Mouse (Mus musculus) brown adipose tissue, adult 24 weeks (tissue): ENCODE results near the gene Disp2. TPM values are rescaled to one million over a fixed set of nuclear protein-coding genes. Genes with fewer than 3 reads are reported as not detected.

Experiments used
- H3K27ac ChIP-seq: fragments of 200-500 bp; replicated peaks from 2 replicates; pipeline ENCODE4 v1.5.1; 2012; ENCODE audit warnings: low read depth, mild to moderate bottlenecking, low read length
- H3K4me1 ChIP-seq: fragments of 200-500 bp; 2 replicates; pipeline ENCODE4 v1.6.1; 2012; ENCODE audit warnings: low read length, mixed read lengths; ENCODE audit not compliant: control insufficient read depth, insufficient read depth, insufficient read length
- H3K4me3 ChIP-seq: fragments of 200-500 bp; 2 replicates; pipeline ENCODE4 v1.5.1; 2012; ENCODE audit warnings: low read depth, mild to moderate bottlenecking, low read length, moderate library complexity; ENCODE audit not compliant: insufficient read depth
- polyA plus RNA-seq: library from polyadenylated mRNA; stranded (reverse); fragments of >200 nt; gene quantifications from 2 replicates; pipeline ENCODE4 v1.2.4, GENCODE M21; 2012; ENCODE audit not compliant: missing spikeins, insufficient read depth, insufficient read length

The Disp2 gene
- polyA plus RNA-seq, 1 experiment: 0.32 TPM

DNA sequence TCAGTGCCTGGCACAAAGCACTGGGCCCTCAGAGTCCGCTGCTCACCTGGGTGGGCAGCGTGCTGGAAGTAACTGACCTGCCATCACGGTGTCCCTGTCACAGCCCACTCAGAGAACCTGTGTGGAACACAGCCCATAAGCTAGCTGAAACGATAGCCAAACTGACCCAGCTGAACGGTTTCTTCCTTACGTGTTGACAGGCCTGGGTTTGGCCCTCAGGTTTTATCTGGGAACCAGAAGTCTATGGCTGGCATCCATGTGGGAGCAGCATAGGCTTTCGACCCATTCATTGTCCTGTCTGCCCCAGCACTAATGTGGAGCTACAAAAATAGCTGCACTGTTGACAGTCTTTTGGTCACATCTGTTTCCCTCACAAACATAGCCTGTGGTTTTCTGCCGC, 29.0 kb upstream of the Disp2 start:
- no peak overlapping the region for H3K27ac ChIP-seq
- H3K4me3 ChIP-seq: no peak overlapping the region
- H3K4me1 ChIP-seq: no peaks in the 10 kb centered on the region

DNA sequence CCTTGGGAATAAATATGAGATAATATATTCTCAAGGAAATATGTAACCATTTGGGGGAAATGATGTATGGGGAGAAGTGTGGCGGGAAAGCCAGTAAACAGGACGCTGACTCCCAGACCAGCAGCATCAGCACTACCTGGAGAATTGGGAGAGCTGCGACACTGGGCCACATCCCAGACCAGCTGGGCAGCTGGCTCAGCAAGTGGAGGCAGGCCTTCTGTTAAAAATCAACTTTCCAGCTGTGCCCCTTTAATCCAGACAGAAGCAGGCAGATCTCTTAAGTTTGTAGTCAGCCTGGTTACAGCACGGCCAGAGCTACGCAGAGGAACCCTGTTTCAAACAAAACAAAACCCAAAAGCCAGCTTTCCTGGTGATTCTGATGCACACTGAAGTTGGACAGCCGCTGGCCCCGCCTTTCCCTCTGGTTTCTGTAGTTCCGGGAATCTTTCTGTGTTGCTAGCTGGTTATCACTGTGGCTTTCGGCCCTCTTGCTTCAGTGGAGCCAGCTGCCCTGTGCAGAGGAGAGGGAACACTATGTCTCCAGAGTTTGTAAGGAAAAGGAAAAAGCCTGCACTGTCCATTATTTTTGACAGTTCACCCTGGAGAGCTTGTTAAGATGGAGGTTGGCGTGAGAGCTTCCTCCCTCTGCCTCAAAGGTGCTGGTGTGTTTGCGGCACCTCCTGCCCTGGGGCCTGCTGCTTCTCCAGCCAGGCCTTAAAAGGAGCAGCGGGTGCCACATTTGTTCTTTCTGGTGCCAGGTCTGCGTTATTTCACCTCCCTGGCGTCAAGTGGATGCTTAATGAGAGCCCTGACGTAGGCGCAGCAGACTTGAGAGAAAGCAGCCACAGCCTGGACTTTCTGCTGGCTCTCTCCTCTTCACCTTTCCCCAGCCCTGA, 27.4 kb upstream of the Disp2 start:
- H3K27ac ChIP-seq: no peak overlapping the region
- peaks cover 2% of the 10 kb centered on the region; the same call in 1 of the 2 replicates for H3K4me1 ChIP-seq
- no peak overlapping the region for H3K4me3 ChIP-seq

DNA sequence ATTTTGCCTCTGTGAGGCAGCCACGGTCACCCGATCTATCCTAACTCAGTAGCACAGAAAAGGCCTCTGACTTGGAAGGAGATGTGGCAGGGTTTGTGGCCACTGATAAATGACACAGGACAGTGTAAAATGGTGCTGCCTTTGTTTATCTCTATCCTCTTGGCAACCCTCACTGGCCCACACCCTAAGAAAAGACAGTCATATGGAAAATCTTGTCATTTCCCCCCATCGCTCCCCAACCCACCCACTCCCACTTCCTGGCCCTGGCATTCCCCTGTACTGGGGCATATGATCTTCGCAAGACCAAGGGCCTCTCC, 26.8 kb upstream of the Disp2 start:
- Histone ChIP-seq H3K27ac (no peak overlapping the region), H3K4me1 (peaks cover 3% of the 10 kb centered on the region; the same call in 1 of the 2 replicates), H3K4me3 (no peak overlapping the region)

DNA sequence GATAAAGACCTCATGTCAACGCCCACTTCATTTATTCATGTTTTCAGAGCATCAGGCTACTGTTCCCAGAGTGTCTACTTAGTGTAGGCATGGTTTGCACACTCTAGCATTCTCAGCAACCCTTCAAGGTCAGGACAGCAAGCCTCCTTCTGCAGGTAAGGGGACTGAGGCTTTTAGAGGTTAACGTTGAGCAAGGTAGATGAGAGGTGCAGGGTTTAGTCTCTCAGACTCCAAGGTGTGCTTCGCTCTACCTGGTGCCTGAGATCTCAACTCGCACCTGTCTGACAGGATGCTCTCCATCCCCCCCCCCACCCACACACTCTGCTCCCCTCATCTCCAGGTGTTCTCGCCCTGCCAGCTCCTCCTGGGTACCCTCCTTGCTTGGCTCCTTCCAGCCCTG, 25.4 kb upstream of the Disp2 start:
- H3K27ac ChIP-seq: no peak overlapping the region
- no peak overlapping the region for H3K4me3 ChIP-seq
- peaks cover 7% of the 10 kb centered on the region; the same call in 1 of the 2 replicates for H3K4me1 ChIP-seq

DNA sequence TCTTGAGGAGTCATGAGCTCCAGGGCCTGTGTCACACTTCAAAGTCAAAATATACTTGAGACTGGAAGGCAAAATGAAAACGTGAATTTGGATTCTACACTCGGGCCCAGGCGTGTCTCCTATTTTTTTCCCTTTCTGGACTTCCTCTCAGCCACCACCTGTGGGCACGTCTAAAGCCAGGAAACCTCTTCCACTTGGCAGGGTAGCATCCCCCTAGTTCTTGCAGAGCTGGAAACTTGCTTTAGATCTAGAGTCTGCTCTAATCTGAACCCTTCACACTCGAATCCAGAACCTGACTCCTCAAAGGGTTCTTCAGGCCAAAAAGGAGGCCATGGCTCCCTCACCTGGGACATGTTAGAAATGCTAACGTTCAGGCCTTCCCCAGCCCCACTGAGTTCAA, 24.1 kb upstream of the Disp2 start:
- Histone ChIP-seq H3K4me3 (no peak overlapping the region), H3K4me1 (peaks cover 12% of the 10 kb centered on the region; the same call in 1 of the 2 replicates), H3K27ac (no peak overlapping the region)

DNA sequence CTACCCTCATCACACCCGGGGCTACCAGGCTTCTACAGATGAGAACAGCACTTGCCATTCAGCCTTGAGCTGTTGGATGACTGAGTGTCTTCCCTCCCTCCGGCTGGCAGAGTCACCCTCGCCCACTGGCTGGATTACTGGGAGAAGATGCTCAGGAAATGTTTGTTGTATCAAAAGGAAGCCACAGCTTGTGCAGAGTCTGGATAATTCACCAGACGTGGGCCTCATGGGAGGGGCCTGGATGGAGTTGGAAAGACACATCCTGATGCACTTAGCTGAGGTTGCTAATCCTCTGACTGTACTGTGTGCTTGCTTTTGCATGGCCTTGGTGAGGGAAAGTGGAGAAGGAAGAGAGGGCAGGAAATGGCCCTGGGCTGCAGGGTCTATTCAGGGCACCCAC, 23.4 kb upstream of the Disp2 start:
- Histone ChIP-seq H3K4me3 (no peak overlapping the region), H3K4me1 (peaks cover 15% of the 10 kb centered on the region), H3K27ac (no peak overlapping the region)

DNA sequence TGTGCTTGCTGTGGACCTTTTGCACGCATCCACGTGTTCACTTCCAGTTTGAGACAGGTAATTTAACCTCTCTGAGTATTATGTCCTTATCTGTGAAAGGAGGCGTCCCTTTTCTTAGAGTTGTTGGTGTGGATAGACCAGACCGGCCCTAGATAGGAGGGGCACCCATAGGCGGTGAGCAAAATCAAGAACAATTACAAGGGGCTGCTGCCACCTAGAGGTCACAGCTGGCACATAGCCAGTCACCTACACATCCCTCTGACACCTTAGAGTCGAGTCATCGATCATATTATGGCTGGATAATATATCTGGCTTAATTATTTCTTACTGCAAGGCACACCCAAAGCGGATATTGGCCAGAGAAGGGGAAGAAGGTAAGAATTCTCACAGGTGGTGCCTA, 19.7 kb upstream of the Disp2 start:
- H3K4me3 ChIP-seq: no peak overlapping the region
- H3K27ac ChIP-seq: no peak overlapping the region
- H3K4me1 ChIP-seq: peaks cover 28% of the 10 kb centered on the region

DNA sequence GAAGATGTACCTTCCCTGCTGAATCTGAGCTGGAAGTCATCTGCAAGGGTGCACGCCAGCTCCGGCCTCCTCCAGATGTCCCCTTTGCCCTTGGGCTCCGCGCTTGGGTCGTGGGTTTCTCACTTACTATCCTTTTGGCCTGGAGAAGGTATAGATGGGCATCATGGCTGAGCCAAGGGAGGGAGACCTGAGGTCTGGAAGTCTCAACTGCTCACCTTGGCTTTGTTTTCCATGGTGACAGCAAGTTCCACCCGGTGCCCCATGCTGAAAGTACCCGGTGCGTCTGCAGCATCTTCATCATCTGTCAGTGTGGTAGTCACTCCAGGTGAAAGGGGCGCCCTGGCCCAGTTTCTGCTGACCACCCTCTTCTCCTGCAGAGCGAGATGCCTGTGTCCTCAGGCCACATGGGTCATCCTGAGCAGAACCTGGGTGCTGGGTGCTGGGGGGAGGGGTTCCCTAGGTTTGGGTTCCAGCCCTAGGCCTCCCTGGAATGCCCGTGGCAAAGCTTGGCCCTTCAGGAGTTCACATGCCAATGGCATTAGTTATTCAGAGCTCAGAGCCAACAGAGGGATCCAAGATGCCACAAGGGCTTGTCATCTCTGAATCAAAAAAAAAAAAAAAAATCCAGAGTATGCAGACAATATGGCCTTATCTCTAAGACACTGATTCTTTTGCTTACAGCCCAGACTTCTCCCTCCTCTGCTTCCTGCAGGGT, 19.1 kb upstream of the Disp2 start:
- peak overlapping the region; percentile 96 for H3K27ac ChIP-seq
- H3K4me3 ChIP-seq: no peak overlapping the region
- peaks cover 28% of the 10 kb centered on the region for H3K4me1 ChIP-seq

DNA sequence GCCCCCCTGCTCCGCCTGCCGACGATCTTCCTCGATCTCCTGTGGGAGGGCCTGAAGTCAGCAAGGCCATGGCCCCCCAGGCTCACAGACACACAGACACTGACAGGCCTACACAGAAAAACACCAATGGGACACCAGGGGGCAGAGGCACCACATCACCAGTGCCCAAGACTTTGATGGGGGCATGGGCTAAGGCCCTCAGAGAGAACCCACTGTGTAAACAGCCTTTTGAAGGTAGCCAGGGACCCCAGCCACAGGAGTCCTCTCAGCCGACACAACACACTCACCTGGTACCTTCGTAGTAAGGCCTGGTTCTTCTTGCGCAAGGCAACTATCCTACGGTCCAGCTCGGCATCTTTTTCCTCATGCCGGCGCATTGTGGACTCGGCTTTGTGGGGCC, 18.2 kb upstream of the Disp2 start:
- Histone ChIP-seq H3K27ac (peak overlapping the region; percentile 96), H3K4me3 (peak overlapping the region; percentile 60), H3K4me1 (peaks cover 30% of the 10 kb centered on the region)

DNA sequence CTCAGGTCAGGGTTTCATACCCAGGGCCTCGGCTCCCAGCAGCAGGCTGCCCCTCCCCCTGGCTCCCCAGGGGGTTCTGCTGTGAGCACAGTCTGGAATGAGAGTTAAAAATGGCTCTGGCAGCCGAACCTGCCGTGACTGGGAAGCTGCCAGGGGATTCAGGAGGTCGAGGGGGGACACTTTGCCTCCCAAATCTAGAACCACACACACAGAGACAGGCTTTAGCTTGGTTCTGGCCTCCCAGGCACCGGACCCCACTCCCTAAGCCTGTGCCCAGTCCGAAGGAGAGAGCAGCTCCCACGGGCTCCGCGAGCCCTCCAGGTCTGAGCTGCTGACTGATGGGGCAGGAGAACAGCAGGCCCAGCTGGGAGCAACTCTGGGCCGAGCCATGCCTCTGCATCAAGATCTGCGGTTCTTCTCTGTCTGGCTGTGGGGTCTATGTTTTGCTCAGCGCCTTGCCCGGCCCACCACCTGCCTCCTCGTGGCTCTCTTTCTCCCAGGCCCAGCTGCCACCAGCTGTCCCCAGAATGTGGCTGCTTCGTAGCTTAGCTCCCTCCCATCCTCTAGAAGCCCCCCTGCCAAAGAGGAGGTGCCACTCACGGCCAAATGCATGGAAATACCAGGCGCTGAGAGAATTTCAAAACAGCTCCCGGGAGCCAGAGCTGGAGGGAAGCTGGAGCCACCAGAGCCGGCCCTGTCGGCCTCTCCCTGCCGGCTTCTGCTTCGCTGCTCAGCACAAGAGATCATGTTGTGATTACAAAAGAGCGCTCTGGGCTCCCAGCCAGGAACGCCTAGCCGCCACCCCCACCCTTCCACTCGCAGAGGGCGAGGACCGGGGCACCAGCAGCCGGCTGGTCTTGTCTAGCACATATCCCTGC, 17.4 kb upstream of the Disp2 start, which contains the start of gene Ccdc9b:
Ccdc9b (minus strand) TSS at position 756 of the 878 bp plus-strand sequence.
- Histone ChIP-seq H3K4me1 (peaks cover 29% of the 10 kb centered on the region), H3K4me3 (peak within 1 kb of the TSS; percentile 60), H3K27ac (peak within 1 kb of the TSS; percentile 96)

DNA sequence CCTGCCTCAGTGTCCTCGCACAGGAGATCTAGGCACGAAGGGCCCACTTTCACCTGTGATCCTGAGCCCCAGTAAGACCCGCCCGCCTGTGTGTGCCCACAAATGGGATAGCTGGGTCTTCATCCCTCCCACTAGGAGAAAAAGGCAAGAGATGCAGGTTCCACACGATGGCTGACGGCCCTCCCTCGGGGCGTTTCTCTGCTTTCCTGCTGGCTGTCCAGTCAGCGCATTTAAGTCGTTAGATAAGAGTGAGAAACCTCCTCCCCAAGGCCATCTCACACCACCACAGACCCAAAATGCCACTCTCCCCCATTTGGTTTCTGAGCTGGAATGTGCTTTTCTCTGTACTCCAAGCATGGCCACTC, 16.8 kb upstream of the Disp2 start:
- peak overlapping the region; percentile 89 for H3K27ac ChIP-seq
- peak overlapping the region; percentile 60 for H3K4me3 ChIP-seq
- peaks cover 27% of the 10 kb centered on the region for H3K4me1 ChIP-seq

DNA sequence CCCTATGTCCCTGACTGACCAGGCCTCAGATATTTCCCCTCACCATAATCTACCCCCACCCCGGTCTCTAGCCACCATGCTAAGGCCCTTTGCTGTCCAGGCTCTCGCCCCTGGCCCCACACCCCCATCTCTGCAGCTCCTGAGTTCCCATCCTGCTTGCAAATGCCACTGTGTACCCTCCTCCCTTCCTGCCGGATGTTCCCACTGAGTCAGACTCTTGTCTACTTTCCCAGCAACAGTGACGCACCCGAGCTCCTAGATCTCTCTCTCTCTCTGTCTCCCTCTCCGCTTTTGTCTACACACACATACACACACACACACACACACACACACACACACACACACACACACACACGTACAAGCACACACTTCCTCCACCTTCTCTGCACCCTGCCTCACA, 16.1 kb upstream of the Disp2 start:
- H3K4me1 ChIP-seq: peaks cover 27% of the 10 kb centered on the region
- H3K27ac ChIP-seq: peak overlapping the region; percentile 89
- H3K4me3 ChIP-seq: no peak overlapping the region

DNA sequence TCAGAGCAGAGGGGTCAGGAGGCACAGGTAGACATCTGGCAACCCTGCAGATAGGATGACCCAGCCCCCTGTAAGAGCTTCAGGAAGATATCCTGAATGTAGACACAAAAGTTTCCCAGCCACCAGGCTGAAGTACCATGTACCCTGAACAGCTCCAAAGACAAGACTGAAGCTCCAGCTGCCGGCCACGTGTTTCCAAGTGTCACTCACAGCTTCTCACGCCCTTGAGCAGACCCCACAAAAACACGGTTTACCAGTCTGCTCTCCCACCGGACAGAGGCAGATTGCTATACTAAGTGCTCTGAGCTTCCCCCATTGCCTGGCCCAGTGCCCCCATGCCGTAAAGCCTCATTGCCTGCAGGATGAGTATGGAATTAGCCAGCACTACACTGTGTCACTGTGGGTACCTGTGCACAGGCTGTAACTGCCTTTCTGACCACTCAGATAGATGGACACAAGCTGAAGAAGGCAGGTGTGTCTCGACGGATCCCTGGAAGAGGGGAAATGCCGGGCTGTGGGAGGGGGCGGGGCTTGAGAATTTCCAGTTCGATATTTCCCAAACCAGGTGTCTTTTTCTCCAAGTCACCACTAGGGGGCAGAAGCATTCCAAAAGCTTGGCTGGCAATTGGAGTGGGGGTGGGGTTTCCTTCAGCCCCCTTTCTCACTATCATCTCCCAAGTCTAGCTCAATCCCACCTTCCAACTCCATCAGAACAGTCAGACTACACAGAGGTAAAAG, 15.3 kb upstream of the Disp2 start:
- H3K27ac ChIP-seq: peak overlapping the region; percentile 89
- no peak overlapping the region for H3K4me3 ChIP-seq
- H3K4me1 ChIP-seq: peaks cover 23% of the 10 kb centered on the region

DNA sequence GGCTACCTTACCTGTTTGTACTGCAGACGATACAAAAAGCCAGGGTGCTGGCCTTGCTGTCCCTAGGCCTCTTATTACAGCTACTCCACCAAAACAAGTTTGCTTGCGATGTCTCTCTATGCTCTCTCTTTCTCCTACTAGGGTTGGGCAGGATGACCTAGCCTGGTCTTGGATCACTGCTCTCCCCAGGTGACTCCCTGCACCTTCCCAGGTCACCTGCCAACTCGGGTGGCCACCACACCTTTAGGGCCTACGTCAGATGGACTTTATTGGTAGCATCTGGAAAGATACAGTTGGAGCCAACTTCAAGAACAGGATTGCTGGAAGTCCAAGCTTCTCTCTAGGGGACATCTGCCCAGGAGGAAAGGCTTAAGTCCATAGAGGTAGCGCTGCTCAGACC, 14.6 kb upstream of the Disp2 start:
- Histone ChIP-seq H3K4me3 (no peak overlapping the region), H3K4me1 (peaks cover 18% of the 10 kb centered on the region)

More for the DNA sequence above, 14.6 kb upstream of the Disp2 start:
- no peak overlapping the region for H3K27ac ChIP-seq
